Mouse (Mus musculus) embryo, embryonic 9.5 days (tissue): ENCODE data around the gene Bpifb4.

ENCODE experiments used
- DNase-seq: peaks from one replicate; pipeline ENCODE4 v3.0.0-alpha.2; 2017; ENCODE audit errors: extremely low spot score

Gene Bpifb4

GRCm38 (mm10) chr2:153937843-153938242, at the start of gene Bpifb4:
TSS of gene Bpifb4 (plus strand) at chr2:153938212.
- DNase-seq: no peak

GRCm38 (mm10) chr2:153899111-153899510, 38.9 kb upstream of the Bpifb4 start:
- DNase-seq: no peak

GRCm38 (mm10) chr2:153900088-153900487, 37.9 kb upstream of the Bpifb4 start, which contains the start of gene Bpifb6:
TSS of gene Bpifb6 (plus strand) at chr2:153900388.
- no peak for DNase-seq

GRCm38 (mm10) chr2:153902726-153903125, 35.3 kb upstream of the Bpifb4 start:
- no peak for DNase-seq

GRCm38 (mm10) chr2:153906626-153907025, 31.4 kb upstream of the Bpifb4 start:
- DNase-seq: no peak

- DNase-seq: no peak
Observed at GRCm38 (mm10) chr2:153914151-153914550, 23.9 kb upstream of the Bpifb4 start.

GRCm38 (mm10) chr2:153917930-153918329, 20.1 kb upstream of the Bpifb4 start, which contains the start of gene Bpifb3:
TSS of gene Bpifb3 (plus strand) at chr2:153918230.
- DNase-seq: no peak

GRCm38 (mm10) chr2:153921246-153921645, 16.8 kb upstream of the Bpifb4 start:
- DNase-seq: no peak

GRCm38 (mm10) chr2:153929871-153930413, 8.1 kb upstream of the Bpifb4 start:
- DNase-seq: peak; percentile 61

GRCm38 (mm10) chr2:153931125-153931524, 6.9 kb upstream of the Bpifb4 start:
- DNase-seq: no peak

- no peak for DNase-seq
Observed at GRCm38 (mm10) chr2:153933311-153933710, 4.7 kb upstream of the Bpifb4 start.

- no peak for DNase-seq
Observed at GRCm38 (mm10) chr2:153935348-153935747, 2.7 kb upstream of the Bpifb4 start.

GRCm38 (mm10) chr2:153943537-153943936, 5.5 kb downstream of the Bpifb4 start:
- DNase-seq: peak; percentile 60

GRCm38 (mm10) chr2:153944567-153944966, 6.6 kb downstream of the Bpifb4 start:
- DNase-seq: no peak

GRCm38 (mm10) chr2:153952897-153953296, 14.9 kb downstream of the Bpifb4 start:
- DNase-seq: peak; percentile 67

GRCm38 (mm10) chr2:153953836-153954235, 15.8 kb downstream of the Bpifb4 start:
- DNase-seq: peak; percentile 75

- DNase-seq: no peak
Observed at GRCm38 (mm10) chr2:153962821-153963331, 24.9 kb downstream of the Bpifb4 start.

- no peak for DNase-seq
Observed at GRCm38 (mm10) chr2:153963334-153963733, 25.3 kb downstream of the Bpifb4 start.

- DNase-seq: no peak
Observed at GRCm38 (mm10) chr2:153970221-153970620, 32.2 kb downstream of the Bpifb4 start.

- DNase-seq: no peak
Observed at GRCm38 (mm10) chr2:153974582-153974981, 36.6 kb downstream of the Bpifb4 start, which contains the start of gene Bpifa6. TSS of gene Bpifa6 (plus strand) at chr2:153974945.

- peak; percentile 74 for DNase-seq
Observed at GRCm38 (mm10) chr2:153995770-153996169, 57.8 kb downstream of the Bpifb4 start.

- no peak for DNase-seq
Observed at GRCm38 (mm10) chr2:154000501-154000900, 62.5 kb downstream of the Bpifb4 start.

- DNase-seq: no peak
Observed at GRCm38 (mm10) chr2:154001056-154001455, 63.0 kb downstream of the Bpifb4 start.

GRCm38 (mm10) chr2:154004456-154004855, 66.4 kb downstream of the Bpifb4 start:
- no peak for DNase-seq
